Mouse (Mus musculus): ENCODE data around the gene Borcs5.

DNA sequence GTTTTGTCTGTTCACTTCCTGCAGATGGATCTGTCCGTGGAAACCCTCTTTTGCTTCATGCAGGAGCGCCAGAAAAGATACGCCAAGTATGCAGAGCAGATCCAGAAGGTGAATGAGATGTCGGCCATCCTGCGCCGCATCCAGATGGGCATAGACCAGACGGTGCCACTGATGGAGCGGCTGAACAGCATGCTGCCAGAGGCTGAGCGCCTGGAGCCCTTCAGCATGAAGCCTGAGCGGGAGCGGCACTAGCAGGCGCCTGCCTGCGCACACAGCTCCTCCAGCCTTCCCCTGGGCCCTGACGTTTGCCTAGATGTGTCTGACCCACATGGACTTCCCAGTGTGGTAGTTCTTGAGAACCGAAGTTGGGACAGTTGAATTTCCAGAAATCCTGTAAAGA is 70.7 kb downstream of the Borcs5 start:
- TF ChIP-seq POLR2A (IDR thresholded peaks at IDR 0.05; ENCODE audit: extremely low read depth, insufficient read depth, low read length) = no peak
- TF ChIP-seq CTCF (IDR thresholded peaks at IDR 0.05; ENCODE audit: extremely low read depth, insufficient read depth, low read length) = no peak

Measured in cortical plate, adult 2 months (tissue).